Mouse (Mus musculus) limb, embryonic 15.5 days (tissue): ENCODE data around the gene Hist1h2ab. TPM values are rescaled to one million over a fixed set of nuclear protein-coding genes. Genes with fewer than 3 reads are reported as not detected.
A peak's percentile ranks its signal among the peaks of the same experiment; 100 is the strongest.
"Not testable (repeated sequence)": the region's sequence is repeated elsewhere in the genome, so short reads cannot be mapped to it uniquely, and the experiment has no call there.

Experiments
- ATAC-seq: fragments of 200-750 bp; cut with Nextera tagmentation; 2 replicates; pipeline ENCODE4 v1.8.0; 2017; ENCODE audit warnings: low read depth, moderate TSS enrichment; ENCODE audit not compliant: insufficient number of reproducible peaks, low FRiP score, low TSS enrichment
- H3K27ac ChIP-seq: fragments of 300-500 bp; sonication (generic); 2 replicates; pipeline ENCODE4 v1.5.1; 2015; ENCODE audit warnings: moderate library complexity, mild to moderate bottlenecking, inconsistent platforms
- H3K27me3 ChIP-seq: fragments of 300-500 bp; sonication (generic); 2 replicates; pipeline ENCODE4 v1.6.1; 2015; ENCODE audit warnings: inconsistent platforms
- H3K36me3 ChIP-seq: fragments of 300-500 bp; sonication (generic); 2 replicates; pipeline ENCODE4 v1.6.1; 2015; ENCODE audit warnings: inconsistent platforms
- H3K4me1 ChIP-seq: fragments of 300-500 bp; sonication (generic); 2 replicates; pipeline ENCODE4 v1.6.1; 2015; ENCODE audit warnings: inconsistent platforms
- H3K4me2 ChIP-seq: fragments of 300-500 bp; sonication (generic); 2 replicates; pipeline ENCODE4 v1.6.1; 2015; ENCODE audit warnings: mild to moderate bottlenecking, inconsistent platforms
- H3K4me3 ChIP-seq: fragments of 300-500 bp; sonication (generic); 2 replicates; pipeline ENCODE4 v1.5.1; 2015; ENCODE audit warnings: mild to moderate bottlenecking, inconsistent platforms
- H3K9ac ChIP-seq: fragments of 300-500 bp; sonication (generic); 2 replicates; pipeline ENCODE4 v1.6.1; 2015; ENCODE audit warnings: inconsistent platforms
- H3K9me3 ChIP-seq: fragments of 300-500 bp; sonication (generic); 2 replicates; pipeline ENCODE4 v1.6.1; 2016; ENCODE audit warnings: inconsistent platforms
- WGBS: fragments of 180-500 bp; shearing (Covaris S2); methylation state at CpG from one replicate; pipeline ENCODE4 v1.1.7; 2015; 5-methylcytosine and 5-hydroxymethylcytosine counted together
- polyA plus RNA-seq: library from polyadenylated mRNA; unstranded; fragments of >200 nt; fragmentation: Nextera tagmentation; extraction: Ambion mirVana; gene quantifications from 2 replicates; pipeline ENCODE4 v1.2.1, GENCODE M21; 2015

Hist1h2ab gene
- polyA plus RNA-seq, 1 experiment from 2014 or later, result 37.2 TPM

- not testable (repeated sequence) for H3K27ac ChIP-seq, H3K4me1 ChIP-seq, H3K9me3 ChIP-seq, H3K4me3 ChIP-seq, H3K36me3 ChIP-seq, ATAC-seq, H3K4me2 ChIP-seq, H3K9ac ChIP-seq, H3K27me3 ChIP-seq
- 11% methylated on average over 2 of the region's 2 CpGs for WGBS
These were observed 33.2 kb upstream of the Hist1h2ab start for GRCm38 (mm10) chr13:23717593-23718245.

- no peaks in the 10 kb centered on the region for H3K4me1 ChIP-seq
- H3K27me3 ChIP-seq, result no peaks in the 10 kb centered on the region
- H3K9me3 ChIP-seq, result no peaks in the 10 kb centered on the region
- ATAC-seq, result no peak
- WGBS, result 88% methylated on average over 4 of the region's 4 CpGs
- no peaks in the 10 kb centered on the region for H3K36me3 ChIP-seq
- no peak overlapping the region for H3K9ac ChIP-seq
- H3K4me2 ChIP-seq, result no peak overlapping the region
- no peak overlapping the region for H3K4me3 ChIP-seq
- no peak overlapping the region for H3K27ac ChIP-seq
These were observed 26.7 kb upstream of the Hist1h2ab start for GRCm38 (mm10) chr13:23724239-23724638.

GRCm38 (mm10) chr13:23725213-23725612 is 25.7 kb upstream of the Hist1h2ab start:
- no peaks in the 10 kb centered on the region for H3K27me3 ChIP-seq
- no peaks in the 10 kb centered on the region for H3K9me3 ChIP-seq
- no peak overlapping the region for H3K4me3 ChIP-seq
- no peak for ATAC-seq
- no peaks in the 10 kb centered on the region for H3K4me1 ChIP-seq
- H3K27ac ChIP-seq, result no peak overlapping the region
- no peaks in the 10 kb centered on the region for H3K36me3 ChIP-seq
- WGBS, result no CpG with 5 or more reads among the region's 1 CpGs
- no peak overlapping the region for H3K9ac ChIP-seq
- H3K4me2 ChIP-seq, result no peak overlapping the region

- H3K4me2 ChIP-seq, result no peak overlapping the region
- no peak overlapping the region for H3K27ac ChIP-seq
- 89% methylated on average over 18 of the region's 18 CpGs for WGBS
These were observed 22.3 kb upstream of the Hist1h2ab start for GRCm38 (mm10) chr13:23728472-23729191.

GRCm38 (mm10) chr13:23729192-23729525 is 21.8 kb upstream of the Hist1h2ab start:
- H3K27me3 ChIP-seq, result no peaks in the 10 kb centered on the region
- no peaks in the 10 kb centered on the region for H3K9me3 ChIP-seq
- no peaks in the 10 kb centered on the region for H3K4me1 ChIP-seq
- H3K4me3 ChIP-seq, result no peak overlapping the region
- no peak for ATAC-seq
- H3K4me2 ChIP-seq, result no peak overlapping the region
- 87% methylated on average over 9 of the region's 9 CpGs for WGBS
- no peak overlapping the region for H3K9ac ChIP-seq
- no peaks in the 10 kb centered on the region for H3K36me3 ChIP-seq
- no peak overlapping the region for H3K27ac ChIP-seq

More at GRCm38 (mm10) chr13:23728472-23729191, 22.3 kb upstream of the Hist1h2ab start:
- H3K9ac ChIP-seq, result no peak overlapping the region
- no peaks in the 10 kb centered on the region for H3K9me3 ChIP-seq
- no peaks in the 10 kb centered on the region for H3K27me3 ChIP-seq
- H3K36me3 ChIP-seq, result no peaks in the 10 kb centered on the region
- no peak for ATAC-seq
- no peaks in the 10 kb centered on the region for H3K4me1 ChIP-seq
- H3K4me3 ChIP-seq, result no peak overlapping the region

GRCm38 (mm10) chr13:23729706-23730105 is 21.2 kb upstream of the Hist1h2ab start:
- 94% methylated on average over 5 of the region's 5 CpGs for WGBS
- Histone ChIP-seq H3K27me3 (no peaks in the 10 kb centered on the region), H3K4me2 (no peak overlapping the region), H3K4me3 (no peak overlapping the region), H3K4me1 (no peaks in the 10 kb centered on the region), H3K27ac (no peak overlapping the region), H3K9ac (no peak overlapping the region), H3K36me3 (no peaks in the 10 kb centered on the region), H3K9me3 (no peaks in the 10 kb centered on the region)
- ATAC-seq, result no peak

GRCm38 (mm10) chr13:23730479-23730878 is 20.4 kb upstream of the Hist1h2ab start:
- no peak overlapping the region for H3K4me2 ChIP-seq
- H3K9ac ChIP-seq, result no peak overlapping the region
- H3K9me3 ChIP-seq, result no peaks in the 10 kb centered on the region
- no peaks in the 10 kb centered on the region for H3K4me1 ChIP-seq
- no peak for ATAC-seq
- no peak overlapping the region for H3K4me3 ChIP-seq
- no peaks in the 10 kb centered on the region for H3K27me3 ChIP-seq
- H3K27ac ChIP-seq, result no peak overlapping the region
- H3K36me3 ChIP-seq, result no peaks in the 10 kb centered on the region
- WGBS, result 39% methylated on average over 8 of the region's 8 CpGs

GRCm38 (mm10) chr13:23732156-23732804 is 18.6 kb upstream of the Hist1h2ab start:
- WGBS, result 26% methylated on average over 8 of the region's 8 CpGs
- Histone ChIP-seq H3K4me3 (no peak overlapping the region), H3K36me3 (no peaks in the 10 kb centered on the region), H3K27ac (no peak overlapping the region), H3K27me3 (no peaks in the 10 kb centered on the region), H3K4me1 (no peaks in the 10 kb centered on the region), H3K9me3 (no peaks in the 10 kb centered on the region), H3K9ac (no peak overlapping the region), H3K4me2 (no peak overlapping the region)
- no peak for ATAC-seq

GRCm38 (mm10) chr13:23737091-23737490 is 13.8 kb upstream of the Hist1h2ab start:
- WGBS, result 85% methylated on average over 5 of the region's 5 CpGs
- no peak for ATAC-seq

GRCm38 (mm10) chr13:23738041-23738440 is 12.9 kb upstream of the Hist1h2ab start:
- Histone ChIP-seq H3K9ac (no peak overlapping the region), H3K9me3 (no peaks in the 10 kb centered on the region), H3K4me2 (peak overlapping the region; percentile 93), H3K27me3 (no peaks in the 10 kb centered on the region), H3K36me3 (no peaks in the 10 kb centered on the region), H3K27ac (peak overlapping the region; percentile 98), H3K4me3 (peak overlapping the region; percentile 57), H3K4me1 (peaks cover 11% of the 10 kb centered on the region; the same call in 1 of the 2 replicates)
- 26% methylated on average over 4 of the region's 4 CpGs for WGBS
- ATAC-seq, result no peak

More at GRCm38 (mm10) chr13:23737091-23737490, 13.8 kb upstream of the Hist1h2ab start:
- no peaks in the 10 kb centered on the region for H3K9me3 ChIP-seq
- H3K4me1 ChIP-seq, result peaks cover 11% of the 10 kb centered on the region; the same call in 1 of the 2 replicates
- no peaks in the 10 kb centered on the region for H3K36me3 ChIP-seq
- no peak overlapping the region for H3K9ac ChIP-seq
- no peaks in the 10 kb centered on the region for H3K27me3 ChIP-seq
- H3K4me3 ChIP-seq, result no peak overlapping the region
- H3K27ac ChIP-seq, result no peak overlapping the region
- H3K4me2 ChIP-seq, result no peak overlapping the region

- Histone ChIP-seq H3K4me3 (peak within 1 kb of the TSS; percentile 57), H3K9me3 (no peaks in the 10 kb centered on the region)
- WGBS, result under 1% methylated on average over 38 of the region's 38 CpGs
These were observed 12.3 kb upstream of the Hist1h2ab start, which contains the start of gene Hist1h1c for GRCm38 (mm10) chr13:23738677-23739068. TSS of gene Hist1h1c (plus strand) at chr13:23738808.

More at GRCm38 (mm10) chr13:23738677-23739068, 12.3 kb upstream of the Hist1h2ab start, which contains the start of gene Hist1h1c:
- peak; percentile 92 for ATAC-seq
- Histone ChIP-seq H3K9ac (peak within 1 kb of the TSS; percentile 61), H3K27me3 (no peaks in the 10 kb centered on the region), H3K4me1 (peaks cover 11% of the 10 kb centered on the region; the same call in 1 of the 2 replicates), H3K4me2 (peak within 1 kb of the TSS; percentile 93), H3K27ac (peak within 1 kb of the TSS; percentile 98), H3K36me3 (no peaks in the 10 kb centered on the region)
